Mouse (Mus musculus): ENCODE data around the gene Gcn1l1. TPM values are rescaled to one million over a fixed set of nuclear protein-coding genes. Genes with fewer than 3 reads are reported as not detected.

The Gcn1l1 gene
- total and polyA plus RNA-seq, 3 experiments, result 18.2 to 81.9 (median 62.9) TPM

DNA sequence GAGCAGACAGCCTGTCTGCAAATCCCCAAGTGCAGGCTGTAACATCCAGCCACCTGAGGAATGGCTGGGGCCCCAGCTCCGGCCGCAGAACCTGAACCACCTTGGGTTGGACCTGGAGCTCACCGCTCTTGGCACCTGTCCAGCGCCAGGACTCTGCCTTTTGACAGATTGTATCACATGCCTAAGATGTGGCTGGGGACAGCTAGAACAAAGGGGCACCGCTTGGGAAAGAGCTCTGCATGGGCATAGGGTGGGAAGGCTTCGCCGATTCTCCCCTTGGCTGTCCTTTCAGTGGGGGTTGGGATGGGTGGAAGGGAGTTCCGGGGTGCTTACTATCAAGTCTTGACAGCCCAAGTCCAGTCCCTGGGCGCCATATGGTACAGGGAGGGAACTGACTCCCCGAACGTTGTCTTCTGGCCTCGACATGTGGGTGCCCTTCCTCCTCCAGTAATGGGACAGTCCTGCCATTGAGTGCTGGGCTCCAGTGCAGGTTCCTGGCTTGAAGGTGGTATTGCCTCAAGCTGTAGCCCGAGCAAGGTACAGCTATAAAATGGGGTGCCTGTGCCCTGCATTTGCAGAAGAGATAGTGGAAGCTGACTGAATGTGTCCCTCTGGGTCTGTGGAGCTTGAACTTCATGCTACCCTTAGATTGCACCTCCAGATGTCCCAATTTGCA lies 26.9 kb upstream of the Gcn1l1 start:
- no peaks in the 10 kb centered on the region for H3K9me3 ChIP-seq (replicated peaks; ENCODE audit: low read length)
- H3K4me2 ChIP-seq (ENCODE audit: insufficient read depth, low read depth, poor library complexity, severe bottlenecking), result peak overlapping the region; percentile 54
- H3K36me3 ChIP-seq (replicated peaks in 1 of 2; ENCODE audit: control insufficient read depth in 1 of 2, insufficient read depth in 1 of 2, low read length in 1 of 2), result peaks cover 0 to 13% of the 10 kb centered on the region in 2 experiments
- no peak for DNase-seq (ENCODE audit: extremely low read depth)
- in situ Hi-C loops (cut with MboI; ENCODE audit: low pct_ligation_motif_present, low pct_unique_long_range_greater_than_20kb, low sequenced_read_pairs), result loop anchor here (5.0 kb wide), 1 partner anchor 36 kb away; no protein-coding TSS in a partner anchor
- no peaks in the 10 kb centered on the region for H3K79me2 ChIP-seq (replicated peaks; ENCODE audit: control insufficient read depth, extremely low read depth, insufficient read depth, poor library complexity, severe bottlenecking)
- H3K27ac ChIP-seq (ENCODE audit: insufficient read depth, low read depth), result no peak overlapping the region
- H3K4me3 ChIP-seq (replicated peaks in 1 of 3; ENCODE audit: low read depth in 2 of 3, low read length in 2 of 3, poor library complexity in 1 of 3), result no peak overlapping the region
- H3K9ac ChIP-seq (ENCODE audit: insufficient read depth, low read depth), result no peak overlapping the region
- H3K4me1 ChIP-seq (ENCODE audit: control insufficient read depth in 1 of 2, insufficient read depth in 2 of 2), result peaks cover 34 to 71% of the 10 kb centered on the region in 2 experiments
- dilution Hi-C loops (cut with MboI; ENCODE audit: extremely low pct_ligation_motif_present, extremely low pct_unique_long_range_greater_than_20kb, low sequenced_read_pairs), result no loop called here
- H3K27me3 ChIP-seq (replicated peaks), result no peaks in the 10 kb centered on the region
- no peak for TF ChIP-seq USF1 (IDR thresholded peaks at IDR 0.05; ENCODE audit: low read depth, low read length)
- TF ChIP-seq JUN (IDR thresholded peaks at IDR 0.05; ENCODE audit: insufficient read depth, low read depth, low read length), result no peak
- no peak for TF ChIP-seq MAZ (IDR thresholded peaks at IDR 0.05; ENCODE audit: low read depth, low read length)
- TF ChIP-seq TCF12 (IDR thresholded peaks at IDR 0.05; ENCODE audit: low read depth, low read length), result no peak
- TF ChIP-seq MAFK (IDR thresholded peaks at IDR 0.05; ENCODE audit: insufficient replicate concordance, low read length), result no peak
- no peak for TF ChIP-seq EP300 (IDR thresholded peaks at IDR 0.05; ENCODE audit: low read length)
- no peak for TF ChIP-seq E2F4 (IDR thresholded peaks at IDR 0.05; ENCODE audit: insufficient replicate concordance, low read depth, low read length)
- no peak for TF ChIP-seq CTCF (conservative IDR thresholded peaks at IDR 0.05 in 1 of 2, IDR thresholded peaks at IDR 0.05 in 1 of 2; ENCODE audit: low read depth in 2 of 2, low read length in 2 of 2)
- TF ChIP-seq ZC3H11A (IDR thresholded peaks at IDR 0.05; ENCODE audit: low read depth, low read length), result no peak
- no peak for TF ChIP-seq JUND (conservative IDR thresholded peaks at IDR 0.05; ENCODE audit: low read depth, low read length)
- TF ChIP-seq UBTF (IDR thresholded peaks at IDR 0.05; ENCODE audit: low read depth, low read length), result no peak
- TF ChIP-seq USF2 (conservative IDR thresholded peaks at IDR 0.05; ENCODE audit: low read depth, low read length), result no peak
- TF ChIP-seq GABPA (IDR thresholded peaks at IDR 0.05; ENCODE audit: insufficient replicate concordance, low read depth, low read length), result no peak
- TF ChIP-seq NRF1 (IDR thresholded peaks at IDR 0.05; ENCODE audit: low read depth, low read length), result no peak
- TF ChIP-seq RAD21 (IDR thresholded peaks at IDR 0.05; ENCODE audit: low read depth, low read length), result no peak
- no peak for TF ChIP-seq PAX5 (IDR thresholded peaks at IDR 0.05; ENCODE audit: low read length)

DNA sequence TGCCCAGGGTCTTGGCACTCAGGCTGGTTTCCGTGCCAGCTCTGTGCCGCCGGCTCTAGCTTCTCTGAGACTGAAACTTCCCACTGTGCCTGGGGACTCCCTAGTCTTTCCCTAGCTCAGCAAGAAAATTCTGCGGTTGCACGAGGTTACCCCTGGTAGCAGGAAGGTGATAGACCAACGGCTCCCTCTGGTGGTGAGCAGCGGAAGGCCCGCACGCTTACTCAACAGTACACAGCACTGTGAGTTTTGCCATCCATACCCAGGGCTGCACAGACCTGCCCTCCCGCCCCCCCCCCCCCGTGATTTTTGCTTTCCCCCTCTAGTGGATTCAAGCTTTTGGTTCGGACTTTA lies 26.4 kb upstream of the Gcn1l1 start:
- dilution Hi-C loops (cut with MboI; ENCODE audit: extremely low pct_ligation_motif_present, extremely low pct_unique_long_range_greater_than_20kb, low sequenced_read_pairs), result no loop called here
- peak; percentile 93 for DNase-seq (ENCODE audit: extremely low read depth)
- H3K4me2 ChIP-seq (ENCODE audit: insufficient read depth, low read depth, poor library complexity, severe bottlenecking), result peak overlapping the region; percentile 54
- in situ Hi-C loops (cut with MboI; ENCODE audit: low pct_ligation_motif_present, low pct_unique_long_range_greater_than_20kb, low sequenced_read_pairs), result loop anchor here (5.0 kb wide), 1 partner anchor 36 kb away; no protein-coding TSS in a partner anchor
- H3K9me3 ChIP-seq (replicated peaks; ENCODE audit: low read length), result no peaks in the 10 kb centered on the region
- no peak overlapping the region for H3K27ac ChIP-seq (ENCODE audit: insufficient read depth, low read depth)
- H3K27me3 ChIP-seq (replicated peaks), result no peaks in the 10 kb centered on the region
- H3K4me3 ChIP-seq (replicated peaks in 1 of 3; ENCODE audit: low read depth in 2 of 3, low read length in 2 of 3, poor library complexity in 1 of 3), result no peak overlapping the region
- H3K79me2 ChIP-seq (replicated peaks; ENCODE audit: control insufficient read depth, extremely low read depth, insufficient read depth, poor library complexity, severe bottlenecking), result no peaks in the 10 kb centered on the region
- H3K9ac ChIP-seq (ENCODE audit: insufficient read depth, low read depth), result no peak overlapping the region
- H3K36me3 ChIP-seq (replicated peaks in 1 of 2; ENCODE audit: control insufficient read depth in 1 of 2, insufficient read depth in 1 of 2, low read length in 1 of 2), result peaks cover 0 to 8% of the 10 kb centered on the region in 2 experiments
- peaks cover 34 to 71% of the 10 kb centered on the region in 2 experiments for H3K4me1 ChIP-seq (ENCODE audit: control insufficient read depth in 1 of 2, insufficient read depth in 2 of 2)
- TF ChIP-seq PAX5 (IDR thresholded peaks at IDR 0.05; ENCODE audit: low read length) (no peak), ETS1 (conservative IDR thresholded peaks at IDR 0.05; ENCODE audit: low read depth, low read length) (peak; percentile 91), POLR2A (IDR thresholded peaks at IDR 0.05; ENCODE audit: low read depth, low read length) (peak; percentile 37; the same call in 1 of the 2 replicates), ZNF384 (IDR thresholded peaks at IDR 0.05; ENCODE audit: low read depth, low read length) (peak; percentile 45), ELF1 (IDR thresholded peaks at IDR 0.05; ENCODE audit: low read depth, low read length) (peak; percentile 32; the same call in 1 of the 2 replicates), UBTF (IDR thresholded peaks at IDR 0.05; ENCODE audit: low read depth, low read length) (no peak), CHD1 (IDR thresholded peaks at IDR 0.05; ENCODE audit: low read depth, low read length) (no peak), E2F4 (IDR thresholded peaks at IDR 0.05; ENCODE audit: insufficient replicate concordance, low read depth, low read length) (no peak), BHLHE40 (IDR thresholded peaks at IDR 0.05; ENCODE audit: low read depth, low read length) (peak; percentile 91), NELFE (IDR thresholded peaks at IDR 0.05; ENCODE audit: low read depth, low read length) (no peak; the same call in 1 of the 2 replicates), IRF4 (IDR thresholded peaks at IDR 0.05; ENCODE audit: low read depth, low read length) (peak; percentile 89), CTCF (conservative IDR thresholded peaks at IDR 0.05 in 1 of 2, IDR thresholded peaks at IDR 0.05 in 1 of 2; ENCODE audit: low read depth in 2 of 2, low read length in 2 of 2) (peak; percentile 62 to 97), MAX (IDR thresholded peaks at IDR 0.05; ENCODE audit: low read length) (peak; percentile 84), NRF1 (IDR thresholded peaks at IDR 0.05; ENCODE audit: low read depth, low read length) (no peak), USF1 (IDR thresholded peaks at IDR 0.05; ENCODE audit: low read depth, low read length) (no peak), MAZ (IDR thresholded peaks at IDR 0.05; ENCODE audit: low read depth, low read length) (peak; percentile 86; the same call in 1 of the 2 replicates), RCOR1 (conservative IDR thresholded peaks at IDR 0.05; ENCODE audit: low read depth, low read length) (0 out of 2 replicates have a peak, but pooled peaks have one; percentile 22), EP300 (IDR thresholded peaks at IDR 0.05; ENCODE audit: low read length) (peak; percentile 63), ZC3H11A (IDR thresholded peaks at IDR 0.05; ENCODE audit: low read depth, low read length) (peak; percentile 97), ZMIZ1 (IDR thresholded peaks at IDR 0.05; ENCODE audit: low read depth, low read length) (no peak), USF2 (conservative IDR thresholded peaks at IDR 0.05; ENCODE audit: low read depth, low read length) (no peak), SMC3 (IDR thresholded peaks at IDR 0.05; ENCODE audit: low read depth, low read length) (peak; percentile 99), TCF12 (IDR thresholded peaks at IDR 0.05; ENCODE audit: low read depth, low read length) (peak; percentile 75; the same call in 1 of the 2 replicates), GABPA (IDR thresholded peaks at IDR 0.05; ENCODE audit: insufficient replicate concordance, low read depth, low read length) (no peak), MAFK (IDR thresholded peaks at IDR 0.05; ENCODE audit: insufficient replicate concordance, low read length) (peak; percentile 98)
